In genomic region chr15:63060826-63061225, GRCm38 (mm10) we compare ENCODE assay signal across 29 mouse cellular contexts.
"Had no signal": no experiment of that assay in that cellular context is flagged by ENCODE, and none has a peak within 500 bp of the region (broad histone marks: within the 10 kb centered on the region; RNA-seq: fewer than 3 reads in every experiment).

No protein-coding gene starts in this region.

- H3K36me3 ChIP-seq: limb, embryonic 10.5 days; limb, embryonic 12.5 days; limb, embryonic 13.5 days; limb, embryonic 15.5 days; liver, embryonic 12.5 days; liver, embryonic 13.5 days; liver, embryonic 15.5 days; lung, embryonic 15.5 days; midbrain, embryonic 10.5 days; midbrain, embryonic 12.5 days; midbrain, embryonic 13.5 days; midbrain, embryonic 15.5 days; neural tube, embryonic 12.5 days had no signal

- DNase-seq: left cerebral cortex, postnatal 4 days; liver; liver, embryonic 13.5 days; liver, postnatal 0 days; lung, adult 18-20 months; lung, adult 2 months; lung, embryonic 14.5 days; lung, postnatal 10 days; lung, postnatal 14 days; lung, postnatal 36 days; lung, postnatal 4 days; midbrain, embryonic 14.5 days had no signal

- H3K4me2 ChIP-seq: limb, embryonic 12.5 days; limb, embryonic 13.5 days; limb, embryonic 15.5 days; liver, embryonic 11.5 days; liver, embryonic 12.5 days; liver, embryonic 13.5 days; liver, embryonic 15.5 days; lung, embryonic 14.5 days; lung, embryonic 15.5 days; midbrain, embryonic 11.5 days; midbrain, embryonic 12.5 days; midbrain, embryonic 13.5 days; midbrain, embryonic 15.5 days; neural tube, embryonic 12.5 days had no signal

- H3K27me3 ChIP-seq: limb, embryonic 12.5 days; limb, embryonic 13.5 days; limb, embryonic 15.5 days; liver, embryonic 12.5 days; liver, embryonic 13.5 days; liver, embryonic 15.5 days; lung, embryonic 15.5 days; megakaryocyte, embryonic 14.5 days; midbrain, embryonic 12.5 days; midbrain, embryonic 13.5 days; midbrain, embryonic 15.5 days; neural tube, embryonic 12.5 days had no signal

- H3K4me3 ChIP-seq: limb, embryonic 10.5 days; limb, embryonic 12.5 days; limb, embryonic 13.5 days; limb, embryonic 15.5 days; liver, embryonic 12.5 days; liver, embryonic 13.5 days; liver, embryonic 15.5 days; lung, embryonic 15.5 days; megakaryocyte, embryonic 14.5 days; midbrain, embryonic 10.5 days; midbrain, embryonic 12.5 days; midbrain, embryonic 13.5 days; midbrain, embryonic 15.5 days; neural tube, embryonic 12.5 days had no signal

- ATAC-seq: liver, embryonic 12.5 days; liver, postnatal 0 days; lung, postnatal 0 days; midbrain, embryonic 13.5 days; midbrain, embryonic 15.5 days; midbrain, embryonic 16.5 days had no signal
